Mouse (Mus musculus) midbrain, embryonic 13.5 days (tissue): ENCODE data around the gene Nt5c3b. TPM values are rescaled to one million over a fixed set of nuclear protein-coding genes. Genes with fewer than 3 reads are reported as not detected.

Experiments used
- ATAC-seq: fragments of 200-750 bp; cut with Nextera tagmentation; 2 replicates; pipeline ENCODE4 v1.8.0; 2017; ENCODE audit warnings: mild to moderate bottlenecking, moderate TSS enrichment, moderate library complexity
- H3K27ac ChIP-seq: fragments of 300-500 bp; sonication (generic); 2 replicates; pipeline ENCODE4 v1.5.1; 2015; ENCODE audit warnings: inconsistent platforms, mild to moderate bottlenecking, moderate library complexity
- H3K27me3 ChIP-seq: fragments of 300-500 bp; sonication (generic); 2 replicates; pipeline ENCODE4 v1.6.1; 2015; ENCODE audit warnings: mild to moderate bottlenecking, inconsistent platforms
- H3K36me3 ChIP-seq: fragments of 300-500 bp; sonication (generic); 2 replicates; pipeline ENCODE4 v1.6.1; 2015; ENCODE audit warnings: mild to moderate bottlenecking, inconsistent platforms
- H3K4me1 ChIP-seq: fragments of 300-500 bp; sonication (generic); replicated peaks from 2 replicates; pipeline ENCODE4 v1.6.1; 2015; ENCODE audit warnings: inconsistent platforms
- H3K4me2 ChIP-seq: fragments of 300-500 bp; sonication (generic); replicated peaks from 2 replicates; pipeline ENCODE4 v1.6.1; 2015; ENCODE audit warnings: moderate library complexity, mild to moderate bottlenecking, inconsistent platforms
- H3K4me3 ChIP-seq: fragments of 300-500 bp; sonication (generic); replicated peaks from 2 replicates; pipeline ENCODE4 v1.5.1; 2015; ENCODE audit warnings: mild to moderate bottlenecking, inconsistent platforms
- H3K9ac ChIP-seq: fragments of 300-500 bp; sonication (generic); replicated peaks from 2 replicates; pipeline ENCODE4 v1.6.1; 2015; ENCODE audit warnings: mild to moderate bottlenecking, inconsistent platforms
- H3K9me3 ChIP-seq: fragments of 300-500 bp; sonication (generic); 2 replicates; pipeline ENCODE4 v1.6.1; 2016; ENCODE audit warnings: mild to moderate bottlenecking, inconsistent platforms
- WGBS: fragments of 180-500 bp; shearing (Covaris S2); methylation state at CpG from one replicate; pipeline ENCODE4 v1.1.7; 2015; 5-methylcytosine and 5-hydroxymethylcytosine counted together
- polyA plus RNA-seq: library from polyadenylated mRNA; unstranded; fragments of >200 nt; fragmentation: Nextera tagmentation; extraction: Ambion mirVana; gene quantifications from 2 replicates; pipeline ENCODE4 v1.2.1, GENCODE M21; 2015

The Nt5c3b gene
- polyA plus RNA-seq, 1 experiment from 2014 or later, result 99.3 TPM

- WGBS, result 28% methylated on average over 17 of the region's 17 CpGs
- H3K4me3 ChIP-seq, result peak overlapping the region; percentile 77
- no peak for ATAC-seq
- no peaks in the 10 kb centered on the region for H3K36me3 ChIP-seq
- no peaks in the 10 kb centered on the region for H3K9me3 ChIP-seq
- peaks cover 21% of the 10 kb centered on the region for H3K27me3 ChIP-seq
- H3K27ac ChIP-seq, result no peak overlapping the region
- H3K9ac ChIP-seq, result peak overlapping the region; percentile 79
- H3K4me2 ChIP-seq, result peak overlapping the region; percentile 65
- peaks cover 27% of the 10 kb centered on the region for H3K4me1 ChIP-seq
Measured at GRCm38 (mm10) chr11:100395861-100396631, 45.6 kb downstream of the Nt5c3b start.

GRCm38 (mm10) chr11:100395200-100395599 lies 46.4 kb downstream of the Nt5c3b start:
- Histone ChIP-seq H3K4me3 (peak overlapping the region; percentile 77), H3K36me3 (no peaks in the 10 kb centered on the region), H3K27ac (no peak overlapping the region), H3K27me3 (peaks cover 21% of the 10 kb centered on the region), H3K4me2 (peak overlapping the region; percentile 65), H3K9ac (no peak overlapping the region; the same call in 1 of the 2 replicates), H3K4me1 (peaks cover 36% of the 10 kb centered on the region), H3K9me3 (no peaks in the 10 kb centered on the region)
- no peak for ATAC-seq
- 44% methylated on average over 11 of the region's 11 CpGs for WGBS

- H3K9ac ChIP-seq, result no peak overlapping the region
- no peaks in the 10 kb centered on the region for H3K9me3 ChIP-seq
- ATAC-seq, result no peak
- H3K27ac ChIP-seq, result no peak overlapping the region
- peak overlapping the region; percentile 65; the same call in 1 of the 2 replicates for H3K4me2 ChIP-seq
- no peak overlapping the region for H3K4me3 ChIP-seq
- 83% methylated on average over 5 of the region's 5 CpGs for WGBS
- peaks cover 42% of the 10 kb centered on the region for H3K4me1 ChIP-seq
- H3K36me3 ChIP-seq, result no peaks in the 10 kb centered on the region
- H3K27me3 ChIP-seq, result peaks cover 21% of the 10 kb centered on the region
Measured at GRCm38 (mm10) chr11:100394353-100395074, 47.1 kb downstream of the Nt5c3b start.

- ATAC-seq, result no peak
- Histone ChIP-seq H3K27ac (no peak overlapping the region), H3K27me3 (peaks cover 21% of the 10 kb centered on the region), H3K4me1 (peaks cover 42% of the 10 kb centered on the region), H3K4me3 (no peak overlapping the region), H3K9ac (no peak overlapping the region), H3K4me2 (no peak overlapping the region), H3K36me3 (no peaks in the 10 kb centered on the region), H3K9me3 (no peaks in the 10 kb centered on the region)
- WGBS, result 82% methylated on average over 7 of the region's 7 CpGs
Measured at GRCm38 (mm10) chr11:100393733-100394132, 47.9 kb downstream of the Nt5c3b start.

- ATAC-seq, result no peak
- H3K27ac ChIP-seq, result no peak overlapping the region
- WGBS, result 79% methylated on average over 5 of the region's 5 CpGs
- H3K4me3 ChIP-seq, result no peak overlapping the region
- H3K27me3 ChIP-seq, result peaks cover 21% of the 10 kb centered on the region
- peaks cover 49% of the 10 kb centered on the region for H3K4me1 ChIP-seq
- no peaks in the 10 kb centered on the region for H3K36me3 ChIP-seq
- no peak overlapping the region for H3K9ac ChIP-seq
- no peak overlapping the region for H3K4me2 ChIP-seq
- H3K9me3 ChIP-seq, result no peaks in the 10 kb centered on the region
Measured at GRCm38 (mm10) chr11:100392958-100393357, 48.6 kb downstream of the Nt5c3b start.

- Histone ChIP-seq H3K27ac (no peak overlapping the region), H3K4me1 (peaks cover 47% of the 10 kb centered on the region)
Measured at GRCm38 (mm10) chr11:100391884-100392345, 49.7 kb downstream of the Nt5c3b start.

GRCm38 (mm10) chr11:100391081-100391883 lies 50.3 kb downstream of the Nt5c3b start:
- 67% methylated on average over 9 of the region's 9 CpGs for WGBS
- peak; percentile 55; the same call in 1 of the 2 replicates for ATAC-seq
- H3K9ac ChIP-seq, result no peak overlapping the region
- H3K27me3 ChIP-seq, result peaks cover 13% of the 10 kb centered on the region
- peaks cover 40% of the 10 kb centered on the region for H3K4me1 ChIP-seq
- H3K4me2 ChIP-seq, result no peak overlapping the region
- no peak overlapping the region for H3K4me3 ChIP-seq
- 0 out of 2 replicates have a peak overlapping the region, but pooled peaks have one; percentile 51 for H3K27ac ChIP-seq
- no peaks in the 10 kb centered on the region for H3K9me3 ChIP-seq
- 0 out of 2 replicates have a peak, but pooled peaks cover under 1% of the 10 kb centered on the region for H3K36me3 ChIP-seq

More at GRCm38 (mm10) chr11:100391884-100392345, 49.7 kb downstream of the Nt5c3b start:
- peaks cover 19% of the 10 kb centered on the region for H3K27me3 ChIP-seq
- no peak overlapping the region for H3K9ac ChIP-seq
- no peak overlapping the region for H3K4me2 ChIP-seq
- H3K9me3 ChIP-seq, result no peaks in the 10 kb centered on the region
- no peaks in the 10 kb centered on the region for H3K36me3 ChIP-seq
- H3K4me3 ChIP-seq, result no peak overlapping the region
- ATAC-seq, result no peak
- 67% methylated on average over 7 of the region's 7 CpGs for WGBS

GRCm38 (mm10) chr11:100389931-100390445 lies 51.6 kb downstream of the Nt5c3b start:
- WGBS, result 44% methylated on average over 8 of the region's 8 CpGs
- H3K4me1 ChIP-seq, result peaks cover 27% of the 10 kb centered on the region
- H3K4me3 ChIP-seq, result no peak overlapping the region
- peaks cover under 1% of the 10 kb centered on the region; the same call in 1 of the 2 replicates for H3K27me3 ChIP-seq
- H3K9ac ChIP-seq, result no peak overlapping the region
- no peak overlapping the region for H3K4me2 ChIP-seq
- H3K36me3 ChIP-seq, result peaks cover 13% of the 10 kb centered on the region
- no peaks in the 10 kb centered on the region for H3K9me3 ChIP-seq
- H3K27ac ChIP-seq, result peak overlapping the region; percentile 51; the same call in 1 of the 2 replicates
- ATAC-seq, result no peak

GRCm38 (mm10) chr11:100388588-100388987 lies 53.0 kb downstream of the Nt5c3b start:
- Histone ChIP-seq H3K36me3 (peaks cover 27% of the 10 kb centered on the region), H3K27ac (no peak overlapping the region), H3K9ac (no peak overlapping the region), H3K9me3 (no peaks in the 10 kb centered on the region), H3K4me3 (no peak overlapping the region), H3K4me1 (peaks cover 27% of the 10 kb centered on the region), H3K27me3 (no peaks in the 10 kb centered on the region), H3K4me2 (no peak overlapping the region)
- 96% methylated on average over 6 of the region's 6 CpGs for WGBS
- ATAC-seq, result no peak

GRCm38 (mm10) chr11:100387589-100388375 lies 53.8 kb downstream of the Nt5c3b start:
- ATAC-seq, result no peak
- Histone ChIP-seq H3K4me1 (peaks cover 27% of the 10 kb centered on the region), H3K27me3 (no peaks in the 10 kb centered on the region), H3K9me3 (no peaks in the 10 kb centered on the region), H3K9ac (peak overlapping the region; percentile 36; the same call in 1 of the 2 replicates), H3K4me2 (no peak overlapping the region), H3K4me3 (no peak overlapping the region), H3K27ac (no peak overlapping the region), H3K36me3 (peaks cover 35% of the 10 kb centered on the region)
- 69% methylated on average over 14 of the region's 14 CpGs for WGBS

- no peak for ATAC-seq
- H3K36me3 ChIP-seq, result peaks cover 41% of the 10 kb centered on the region
- no peak overlapping the region for H3K27ac ChIP-seq
- no peaks in the 10 kb centered on the region for H3K27me3 ChIP-seq
- H3K4me1 ChIP-seq, result peaks cover 27% of the 10 kb centered on the region
- H3K9me3 ChIP-seq, result no peaks in the 10 kb centered on the region
- H3K4me3 ChIP-seq, result no peak overlapping the region
- 93% methylated on average over 6 of the region's 6 CpGs for WGBS
- H3K4me2 ChIP-seq, result no peak overlapping the region
- H3K9ac ChIP-seq, result no peak overlapping the region
Measured at GRCm38 (mm10) chr11:100387111-100387510, 54.5 kb downstream of the Nt5c3b start.
